Mouse (Mus musculus) kidney, postnatal 0 days (tissue): ENCODE measurements around the gene Evi2b. TPM values are rescaled to one million over a fixed set of nuclear protein-coding genes. Genes with fewer than 3 reads are reported as not detected.

Source experiments
- ATAC-seq: fragments of 200-750 bp; cut with Nextera tagmentation; replicated peaks from 2 replicates; pipeline ENCODE4 v1.8.0; 2017; ENCODE audit warnings: low read depth, moderate number of reproducible peaks, moderate TSS enrichment, moderate library complexity; ENCODE audit not compliant: low FRiP score
- DNase-seq: peaks from one replicate; pipeline ENCODE4 v3.0.0-alpha.2; 2016; ENCODE audit warnings: low spot score
- H3K27ac ChIP-seq: fragments of 300-500 bp; sonication (generic); 2 replicates; pipeline ENCODE4 v1.5.1; 2014; ENCODE audit warnings: mild to moderate bottlenecking
- H3K27me3 ChIP-seq: fragments of 300-500 bp; sonication (generic); 2 replicates; pipeline ENCODE4 v1.6.1; 2014; ENCODE audit warnings: low read length, mixed read lengths; ENCODE audit not compliant: insufficient read depth
- H3K36me3 ChIP-seq: fragments of 300-500 bp; sonication (generic); 2 replicates; pipeline ENCODE4 v1.6.1; 2014; ENCODE audit warnings: low read length, mixed read lengths; ENCODE audit not compliant: insufficient read depth
- H3K4me1 ChIP-seq: fragments of 300-500 bp; sonication (generic); replicated peaks from 2 replicates; pipeline ENCODE4 v1.6.1; 2014; ENCODE audit warnings: antibody characterized with exemption, low read length, mixed read lengths; ENCODE audit not compliant: insufficient read depth
- H3K4me2 ChIP-seq: fragments of 300-500 bp; sonication (generic); 2 replicates; pipeline ENCODE4 v1.6.1; 2014; ENCODE audit warnings: mild to moderate bottlenecking, low read length, moderate library complexity, mixed read lengths
- H3K4me3 ChIP-seq: fragments of 300-500 bp; sonication (generic); replicated peaks from 2 replicates; pipeline ENCODE4 v1.5.1; 2014; ENCODE audit warnings: low read depth, low read length
- H3K9ac ChIP-seq: fragments of 300-500 bp; sonication (generic); 2 replicates; pipeline ENCODE4 v1.6.1; 2014; ENCODE audit warnings: low read depth, low read length
- H3K9me3 ChIP-seq: fragments of 300-500 bp; sonication (generic); replicated peaks from 2 replicates; pipeline ENCODE4 v1.6.1; 2016; ENCODE audit warnings: low read length, inconsistent platforms, mixed read lengths
- CTCF ChIP-seq: IDR thresholded peaks from 2 replicates; pipeline ENCODE4 v1.5.1; 2016; ENCODE audit warnings: antibody characterized with exemption, low read depth, mild to moderate bottlenecking, moderate library complexity
- WGBS: fragments of 180-500 bp; shearing (Covaris S2); extraction: QIAGEN DNeasy Blood & Tissue Kit; methylation state at CpG from one replicate; pipeline ENCODE4 v1.1.7; 2014; 5-methylcytosine and 5-hydroxymethylcytosine counted together
- polyA plus RNA-seq: library from polyadenylated mRNA; unstranded; fragments of >200 nt; fragmentation: Nextera tagmentation; extraction: Ambion mirVana; gene quantifications from 2 replicates; pipeline ENCODE4 v1.2.1, GENCODE M21; 2015

Gene Evi2b
- polyA plus RNA-seq, 1 experiment from 2014 or later = 0.82 TPM

DNA sequence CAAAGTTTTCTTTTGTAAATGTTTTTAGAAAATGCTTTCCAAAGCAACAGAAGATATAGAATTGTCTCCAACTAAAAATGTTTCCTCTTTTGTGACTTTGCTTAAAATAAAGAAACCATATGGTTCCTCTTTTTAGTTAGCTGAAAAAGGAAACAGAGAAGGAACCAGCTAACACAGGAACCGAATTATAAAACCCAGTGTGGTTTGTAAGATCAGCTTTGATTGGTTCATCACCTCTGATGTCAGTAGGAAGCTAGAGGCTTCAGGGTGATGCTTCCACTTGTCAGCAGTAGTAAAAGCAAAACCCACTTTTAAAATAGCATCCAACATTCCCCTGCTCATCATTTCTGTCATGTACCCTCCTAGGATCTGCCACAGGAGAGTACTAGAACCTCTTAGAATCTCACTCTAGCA is 3.7 kb downstream of the Evi2b start:
- no peak for DNase-seq
- no peak for ATAC-seq
- no peak for TF ChIP-seq CTCF

DNA sequence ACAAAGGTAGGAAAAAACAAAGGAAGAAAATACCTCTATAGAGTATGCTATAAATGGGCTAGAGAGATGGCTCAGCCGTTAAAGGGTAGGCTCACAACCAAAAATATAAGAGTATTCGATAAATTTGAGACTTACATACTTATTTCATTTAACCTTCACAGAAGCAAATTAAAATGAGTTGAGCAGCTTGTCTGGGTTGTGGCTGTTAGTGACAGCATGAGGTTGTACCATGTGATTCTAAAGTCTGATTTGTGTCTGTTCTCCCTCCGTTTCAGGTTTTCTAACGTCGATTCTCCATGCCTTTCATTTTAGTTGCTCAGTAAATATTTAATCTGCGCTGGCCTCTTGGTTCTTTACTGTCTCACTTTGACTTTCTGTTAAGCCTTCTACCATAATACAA is 4.3 kb downstream of the Evi2b start:
- ATAC-seq (no peak), DNase-seq (no peak)
- Histone ChIP-seq H3K9ac (no peak overlapping the region), H3K4me3 (no peak overlapping the region), H3K27me3 (no peaks in the 10 kb centered on the region), H3K9me3 (no peaks in the 10 kb centered on the region), H3K4me2 (no peak overlapping the region), H3K4me1 (no peaks in the 10 kb centered on the region), H3K36me3 (no peaks in the 10 kb centered on the region), H3K27ac (no peak overlapping the region)
- WGBS = 86% methylated on average over 6 of the region's 6 CpGs
- no peak for TF ChIP-seq CTCF

More for the DNA sequence above, 3.7 kb downstream of the Evi2b start:
- no peak overlapping the region for H3K9ac ChIP-seq
- no peaks in the 10 kb centered on the region for H3K36me3 ChIP-seq
- no peak overlapping the region for H3K4me2 ChIP-seq
- no peak overlapping the region for H3K4me3 ChIP-seq
- no peaks in the 10 kb centered on the region for H3K27me3 ChIP-seq
- H3K27ac ChIP-seq = no peak overlapping the region
- H3K4me1 ChIP-seq = no peaks in the 10 kb centered on the region
- H3K9me3 ChIP-seq = no peaks in the 10 kb centered on the region
- 70% methylated on average over 1 of the region's 1 CpGs for whole genome bisulfite sequencing

DNA sequence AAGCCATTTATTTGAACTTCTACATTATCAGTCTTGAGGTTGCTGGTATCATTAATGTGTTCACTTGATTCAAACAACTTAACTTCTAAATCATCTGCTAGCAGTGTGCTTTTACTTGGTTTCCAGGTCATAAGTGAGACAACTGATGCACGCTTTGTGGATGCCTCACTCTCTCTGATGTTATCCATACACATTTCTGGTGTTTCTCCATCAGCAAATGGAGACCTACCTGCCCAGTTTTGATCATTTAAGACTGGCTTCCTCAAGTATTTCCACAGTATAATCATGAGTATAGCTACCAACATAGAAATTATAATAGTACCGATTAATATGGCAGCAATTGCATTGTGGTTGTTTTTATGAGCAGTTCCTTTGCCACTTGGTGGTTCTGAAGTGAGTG is 7.8 kb downstream of the Evi2b start:
- 96% methylated on average over 2 of the region's 2 CpGs for WGBS
- H3K9ac ChIP-seq = no peak overlapping the region
- H3K36me3 ChIP-seq = no peaks in the 10 kb centered on the region
- H3K9me3 ChIP-seq = no peaks in the 10 kb centered on the region
- no peak for TF ChIP-seq CTCF
- H3K4me3 ChIP-seq = no peak overlapping the region
- no peaks in the 10 kb centered on the region for H3K4me1 ChIP-seq
- no peaks in the 10 kb centered on the region for H3K27me3 ChIP-seq
- no peak overlapping the region for H3K4me2 ChIP-seq
- DNase-seq (no peak), ATAC-seq (no peak)
- no peak overlapping the region for H3K27ac ChIP-seq

GRCm38 (mm10) chr11:79515331-79515730 is 8.2 kb downstream of the Evi2b start:
- H3K36me3 ChIP-seq = no peaks in the 10 kb centered on the region
- H3K9me3 ChIP-seq = no peaks in the 10 kb centered on the region
- no peak for TF ChIP-seq CTCF
- H3K4me2 ChIP-seq = no peak overlapping the region
- no peaks in the 10 kb centered on the region for H3K27me3 ChIP-seq
- no peak for ATAC-seq
- H3K9ac ChIP-seq = no peak overlapping the region
- H3K4me1 ChIP-seq = no peaks in the 10 kb centered on the region
- H3K27ac ChIP-seq = no peak overlapping the region
- H3K4me3 ChIP-seq = no peak overlapping the region
- WGBS = 59% methylated on average over 6 of the region's 6 CpGs
- DNase-seq = no peak

DNA sequence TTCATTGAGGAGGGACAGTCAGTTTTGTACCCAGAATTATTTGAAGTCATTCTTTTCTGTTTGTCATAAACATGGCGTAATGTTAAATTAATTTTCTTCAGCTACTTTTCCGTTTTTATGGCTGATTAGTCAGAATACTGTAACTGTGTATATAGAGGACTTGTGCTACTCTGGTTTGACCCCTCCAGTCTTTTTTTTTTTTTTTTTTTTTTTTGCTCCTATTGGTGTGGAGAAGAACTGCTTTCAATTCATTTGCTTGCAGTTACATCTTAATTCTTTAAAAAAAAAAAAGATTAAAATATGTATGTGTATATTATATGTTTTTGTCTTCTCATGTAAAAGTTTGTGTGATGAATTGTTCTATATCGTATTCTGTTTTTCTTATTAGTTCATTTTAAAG is 11.6 kb downstream of the Evi2b start:
- 92% methylated on average over 3 of the region's 3 CpGs for WGBS
- DNase-seq = no peak
- no peaks in the 10 kb centered on the region for H3K9me3 ChIP-seq
- no peaks in the 10 kb centered on the region for H3K36me3 ChIP-seq
- H3K27me3 ChIP-seq = no peaks in the 10 kb centered on the region
- H3K4me2 ChIP-seq = no peak overlapping the region
- H3K27ac ChIP-seq = no peak overlapping the region
- no peak overlapping the region for H3K9ac ChIP-seq
- no peaks in the 10 kb centered on the region for H3K4me1 ChIP-seq
- H3K4me3 ChIP-seq = no peak overlapping the region
- no peak for TF ChIP-seq CTCF
- ATAC-seq = no peak

DNA sequence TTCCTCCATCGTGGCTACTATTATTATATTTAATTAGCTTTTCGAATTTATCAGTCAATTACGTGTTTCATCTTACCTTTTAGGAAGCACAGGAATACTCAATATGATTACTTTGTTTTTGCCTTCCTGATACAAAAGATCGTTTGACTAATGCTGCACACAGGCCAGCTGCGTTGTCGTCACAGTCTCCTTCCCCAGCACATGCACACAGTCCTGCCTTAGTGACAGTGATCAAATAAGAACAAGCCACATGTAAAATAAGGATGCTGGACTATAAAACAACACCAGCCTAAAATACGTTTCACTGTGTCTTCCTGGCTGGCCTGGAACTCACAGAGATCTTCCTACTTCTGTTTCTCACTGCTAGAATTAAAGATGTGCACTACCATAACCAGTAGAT is 19.1 kb downstream of the Evi2b start:
- no peaks in the 10 kb centered on the region for H3K27me3 ChIP-seq
- ATAC-seq = no peak
- no peaks in the 10 kb centered on the region for H3K4me1 ChIP-seq
- no peak overlapping the region for H3K4me3 ChIP-seq
- 0 out of 2 replicates have a peak, but pooled peaks cover 3% of the 10 kb centered on the region for H3K36me3 ChIP-seq
- 88% methylated on average over 7 of the region's 7 CpGs for WGBS
- no peak overlapping the region for H3K4me2 ChIP-seq
- DNase-seq = no peak
- TF ChIP-seq CTCF = no peak
- no peaks in the 10 kb centered on the region for H3K9me3 ChIP-seq
- H3K9ac ChIP-seq = no peak overlapping the region
- no peak overlapping the region for H3K27ac ChIP-seq

GRCm38 (mm10) chr11:79503845-79504244 is 19.7 kb downstream of the Evi2b start, which contains the start of gene Omg:
Gene Omg, minus strand, starts transcription at chr11:79504084.
- H3K27me3 ChIP-seq = no peaks in the 10 kb centered on the region
- H3K4me3 ChIP-seq = no peak within 1 kb of the TSS
- ATAC-seq (no peak), DNase-seq (no peak)
- no peaks in the 10 kb centered on the region for H3K9me3 ChIP-seq
- H3K4me2 ChIP-seq = no peak within 1 kb of the TSS
- TF ChIP-seq CTCF = no peak
- H3K4me1 ChIP-seq = no peaks in the 10 kb centered on the region
- H3K27ac ChIP-seq = no peak within 1 kb of the TSS
- 45% methylated on average over 8 of the region's 8 CpGs for WGBS
- no peak within 1 kb of the TSS for H3K9ac ChIP-seq
- 0 out of 2 replicates have a peak, but pooled peaks cover 3% of the 10 kb centered on the region for H3K36me3 ChIP-seq
